Mouse (Mus musculus) mouse embryonic stem cell (cell line): ENCODE results near the gene Gata1.
"Not testable (repeated sequence)": the region's sequence is repeated elsewhere in the genome, so short reads cannot be mapped to it uniquely, and the experiment has no call there.

Experiments used
- in situ Hi-C, 2 experiments: fragments of 300-500 bp; cut with MboI; formaldehyde crosslinking; loops; 1 replicate in 1 of 2; 3 replicates in 1 of 2; pipeline ENCODE4 v1.14.3; 2019 to 2020; ENCODE audit warnings: low sequenced_read_pairs in 2 of 2, low pct_unique_long_range_greater_than_20kb in 1 of 2, mixed read lengths in 1 of 2; ENCODE audit not compliant: unreplicated experiment in 1 of 2

Gata1 gene

DNA sequence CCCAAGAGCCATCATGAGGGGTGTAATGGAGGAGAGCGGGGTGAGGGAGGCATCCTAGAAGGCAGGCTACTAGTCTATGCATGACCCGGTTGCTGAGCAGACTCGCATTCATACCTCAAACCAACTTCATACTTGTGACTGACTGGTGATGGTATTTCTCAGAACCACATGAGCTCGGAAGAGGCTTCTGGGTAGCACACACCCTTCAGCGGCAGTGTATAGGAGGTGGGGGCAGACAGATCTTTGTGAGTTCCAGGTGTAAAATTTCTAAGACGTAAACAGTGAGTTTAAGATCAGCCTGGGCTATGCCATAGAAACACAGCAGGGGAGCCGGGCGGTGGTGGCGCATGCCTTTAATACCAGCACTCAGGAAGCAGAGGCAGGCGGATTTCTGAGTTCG, at the start of gene Gata1:
Gene Gata1 (minus strand): TSS at position 180 of the 400 bp plus-strand sequence.
- in situ Hi-C loops: no loop called here

DNA sequence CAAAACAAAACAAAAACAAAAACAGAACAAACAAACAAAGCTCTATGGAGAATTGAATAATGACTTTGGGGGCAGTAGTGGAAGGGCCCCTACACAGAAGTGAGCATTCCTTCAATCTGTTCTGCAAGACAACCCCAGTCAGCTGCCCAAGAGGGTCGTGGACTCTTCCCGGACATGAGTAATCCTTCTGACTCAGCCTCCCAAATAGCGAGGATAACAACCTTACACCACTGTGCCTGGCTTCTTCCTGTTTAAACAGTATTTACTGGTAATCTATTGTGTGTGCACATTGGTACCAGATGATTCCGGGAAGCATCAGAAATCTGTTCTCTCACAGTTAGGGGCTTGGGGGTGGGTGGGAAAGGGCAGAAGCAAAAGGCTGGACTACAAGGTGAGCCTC, 48.9 kb upstream of the Gata1 start:
- in situ Hi-C loops: no loop called here

DNA sequence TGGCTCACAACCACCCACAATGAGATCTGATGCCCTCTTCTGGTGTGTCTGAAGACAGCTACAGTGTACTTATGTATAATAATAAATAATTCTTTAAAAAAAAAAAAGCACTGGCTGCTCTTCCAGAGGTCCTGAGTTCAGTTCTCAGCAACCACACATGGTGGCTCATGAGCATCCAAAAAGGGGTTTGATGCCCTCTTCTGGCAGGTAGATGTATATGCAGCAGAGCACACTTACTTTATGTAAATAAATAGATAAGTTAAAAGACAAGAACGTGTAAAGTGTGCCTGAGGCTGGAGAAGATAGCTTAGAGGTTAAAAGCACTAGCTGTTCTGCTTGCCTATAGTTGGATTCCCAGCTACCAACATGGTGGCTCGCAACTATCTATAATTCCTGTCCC, 46.9 kb upstream of the Gata1 start:
- in situ Hi-C loops: no loop called here

DNA sequence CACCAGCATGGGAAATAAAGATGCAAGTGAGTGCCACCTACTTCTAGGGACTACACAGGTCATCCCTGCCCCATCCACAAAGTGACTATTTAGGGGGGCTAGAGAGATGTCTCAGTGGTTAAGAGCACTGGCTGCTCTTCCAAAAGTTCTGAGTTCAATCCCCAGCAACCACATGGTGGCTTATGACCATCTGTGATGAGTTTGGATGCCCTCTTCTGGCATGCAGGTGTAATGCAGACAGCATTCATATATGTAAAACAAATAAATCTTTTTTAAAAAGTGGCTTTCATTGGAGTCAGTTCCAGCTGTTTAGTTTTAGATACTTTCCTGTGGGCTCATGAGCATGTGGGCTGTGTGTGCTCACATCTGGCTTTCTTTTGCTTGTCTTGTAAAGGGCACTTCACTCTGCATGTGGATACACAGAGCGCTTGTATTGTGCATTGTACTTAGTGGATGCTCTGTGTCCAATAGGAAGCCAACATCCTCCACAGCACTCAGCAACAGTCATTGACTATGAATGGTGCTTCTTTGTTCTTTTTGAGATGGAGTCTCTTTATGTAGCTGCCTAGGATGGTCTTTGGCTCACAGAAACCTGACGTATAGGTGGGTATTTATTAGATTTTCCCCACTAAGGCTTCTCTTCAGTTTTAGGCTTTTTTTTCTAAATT, 42.4 kb upstream of the Gata1 start:
- in situ Hi-C loops: no loop called here

DNA sequence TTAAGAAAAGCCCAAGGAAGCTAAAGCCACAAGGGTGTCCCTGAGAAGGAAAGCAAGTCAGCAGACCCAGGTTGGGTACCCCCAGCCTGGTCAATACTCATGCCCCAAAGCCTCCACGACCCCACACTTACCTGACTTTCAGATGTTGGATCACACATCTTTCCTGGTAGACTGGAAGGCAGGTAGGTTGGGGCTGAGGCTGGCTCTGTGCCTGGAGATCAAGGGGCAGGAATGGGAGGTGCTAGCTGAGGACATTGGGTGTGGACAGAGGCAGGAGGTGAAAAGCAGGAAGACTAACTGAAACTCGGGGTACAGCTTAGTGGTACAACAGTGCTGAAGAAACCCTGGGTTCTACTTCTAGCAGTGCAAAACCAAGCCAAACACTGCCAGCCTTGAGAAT, 40.4 kb upstream of the Gata1 start, which contains the start of gene Glod5:
Gene Glod5 (minus strand): TSS at position 207 of the 400 bp plus-strand sequence.
- in situ Hi-C loops: loop anchor here (5.0 kb wide), 1 partner anchor 106 kb away; no protein-coding TSS in a partner anchor

DNA sequence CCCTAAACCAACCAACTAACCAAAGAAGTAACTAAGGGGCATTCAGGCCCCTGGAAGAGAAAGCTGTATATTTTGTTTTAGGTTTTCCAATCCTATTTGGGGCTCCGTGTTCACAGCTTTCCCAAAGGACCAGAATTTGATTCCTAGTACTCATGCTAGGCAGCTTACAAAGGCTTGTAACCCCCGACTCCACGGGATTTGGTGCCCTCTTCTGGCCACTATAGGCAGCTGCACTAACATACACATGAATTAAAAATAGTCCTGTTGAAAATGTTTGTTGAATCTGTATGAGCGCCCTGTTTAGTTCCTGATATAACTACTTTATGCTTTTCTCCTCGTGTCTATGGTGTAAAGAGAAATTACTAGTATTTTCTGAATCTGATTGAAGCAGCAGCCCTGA, 39.3 kb upstream of the Gata1 start:
- in situ Hi-C loops: loop anchor here (5.0 kb wide), 1 partner anchor 105 kb away; no protein-coding TSS in a partner anchor

DNA sequence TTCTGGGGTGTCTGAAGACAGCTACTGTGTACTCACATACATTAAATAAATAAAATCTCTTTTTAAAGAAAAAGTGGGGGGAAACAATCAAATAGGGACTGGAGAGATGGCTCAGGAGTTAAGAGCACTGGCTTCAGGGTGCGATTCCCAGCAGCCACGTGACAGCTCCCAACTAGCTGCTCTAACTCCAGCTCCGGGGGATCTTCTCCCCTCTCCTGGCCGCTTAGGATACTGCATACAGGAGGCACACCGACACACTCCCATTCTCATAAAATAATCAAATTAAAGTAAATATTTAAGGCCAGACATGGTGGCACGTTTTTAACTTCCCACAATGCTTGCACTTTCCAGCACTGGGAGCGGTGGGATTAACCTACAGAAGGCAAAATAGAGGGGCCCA, 37.8 kb upstream of the Gata1 start:
- in situ Hi-C loops: loop anchor here (5.0 kb wide), 1 partner anchor 103 kb away; no protein-coding TSS in a partner anchor

DNA sequence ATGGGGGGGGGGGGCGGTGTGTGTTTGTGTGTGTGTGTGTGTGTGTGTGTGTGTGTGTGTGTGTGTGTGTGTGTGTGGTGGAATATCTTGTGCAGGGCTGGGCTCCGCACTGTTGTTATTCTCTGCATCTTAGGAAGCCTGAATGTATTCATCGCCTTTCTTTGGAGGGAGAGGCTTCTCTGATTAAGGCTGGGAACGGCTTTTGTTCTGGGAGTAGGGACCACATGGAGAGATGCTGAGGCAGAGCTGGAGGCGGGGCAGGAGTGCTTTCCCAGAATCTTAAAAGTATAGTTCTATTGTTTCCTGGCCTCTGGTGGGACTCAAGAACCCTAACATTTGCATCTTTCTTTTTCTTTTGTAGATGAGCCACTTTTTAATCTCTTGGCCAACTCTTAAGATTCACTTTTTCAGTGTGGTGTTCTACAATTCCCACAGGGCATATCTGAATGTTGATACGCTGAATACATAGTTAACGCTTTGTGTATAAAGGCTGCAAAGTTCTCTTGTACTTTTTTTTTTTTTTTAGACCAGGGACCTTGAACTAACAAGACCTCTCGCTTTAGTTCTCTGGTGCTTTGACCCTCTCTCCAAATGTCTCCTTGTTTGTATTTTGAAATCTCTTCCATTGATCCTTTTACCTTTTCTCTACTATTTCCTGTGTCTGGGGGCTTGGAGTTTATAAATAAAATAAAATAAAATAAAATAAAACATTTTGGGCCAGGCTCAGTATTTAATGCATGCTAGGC, 35.9 kb upstream of the Gata1 start:
- in situ Hi-C loops: no loop called here

DNA sequence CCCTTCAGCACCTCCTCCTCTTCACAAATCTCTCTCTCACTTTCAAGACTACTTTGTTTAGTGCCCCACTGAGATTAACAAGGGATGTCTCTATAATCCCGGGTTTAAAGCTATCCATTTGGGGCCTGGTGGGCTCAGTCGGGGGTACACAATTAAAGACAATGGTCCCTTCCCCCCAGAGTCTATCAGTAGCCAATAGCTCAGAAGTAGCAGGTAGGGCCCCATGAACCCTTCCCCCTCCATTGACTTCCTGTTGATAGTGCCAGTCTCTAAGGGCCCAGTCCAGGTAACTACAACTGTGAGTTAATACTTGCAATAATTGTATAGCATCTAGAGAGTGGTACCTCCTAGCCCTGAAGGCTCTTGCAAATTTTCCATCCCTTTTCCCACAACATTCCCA, 35.3 kb upstream of the Gata1 start:
- in situ Hi-C loops: no loop called here

DNA sequence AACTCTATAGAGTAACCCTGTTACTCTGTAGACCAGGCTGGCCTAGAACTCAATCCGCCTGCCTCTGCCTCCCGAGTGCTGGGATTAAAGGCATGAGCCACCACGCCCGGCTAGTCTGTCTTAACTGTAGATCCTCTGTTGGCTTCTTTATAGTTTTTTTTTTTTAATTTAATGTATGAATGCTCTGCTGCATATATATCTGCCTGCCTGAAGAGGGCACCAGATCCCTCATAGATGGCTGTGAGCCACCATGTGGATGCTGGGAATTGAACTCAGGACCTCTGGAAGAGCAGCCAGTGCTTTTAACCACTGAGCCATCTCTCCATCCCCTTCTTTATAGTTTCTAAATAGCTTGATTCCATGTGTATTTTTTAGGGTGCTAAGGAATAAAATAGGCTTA, 31.5 kb upstream of the Gata1 start:
- in situ Hi-C loops: not testable (repeated sequence)

DNA sequence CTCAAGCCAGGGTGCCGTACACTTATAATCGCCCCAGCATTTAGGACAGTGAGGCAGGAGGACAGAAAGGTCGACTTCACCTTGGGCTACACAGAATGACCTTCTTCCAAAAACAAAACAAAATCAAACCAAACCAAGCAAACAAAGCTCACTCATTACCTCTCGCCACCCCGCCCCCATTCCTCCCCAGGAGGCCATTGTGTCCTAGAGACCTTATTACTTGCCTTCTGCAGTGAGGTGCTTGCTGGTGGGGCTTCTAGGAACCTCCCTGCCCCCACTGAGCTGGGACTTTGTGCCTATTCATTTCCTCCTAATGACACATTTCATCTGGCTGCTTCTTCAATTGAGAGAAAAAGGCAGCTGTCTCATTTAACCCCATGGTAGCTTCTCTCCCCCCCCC, 30.7 kb upstream of the Gata1 start:
- in situ Hi-C loops: no loop called here

DNA sequence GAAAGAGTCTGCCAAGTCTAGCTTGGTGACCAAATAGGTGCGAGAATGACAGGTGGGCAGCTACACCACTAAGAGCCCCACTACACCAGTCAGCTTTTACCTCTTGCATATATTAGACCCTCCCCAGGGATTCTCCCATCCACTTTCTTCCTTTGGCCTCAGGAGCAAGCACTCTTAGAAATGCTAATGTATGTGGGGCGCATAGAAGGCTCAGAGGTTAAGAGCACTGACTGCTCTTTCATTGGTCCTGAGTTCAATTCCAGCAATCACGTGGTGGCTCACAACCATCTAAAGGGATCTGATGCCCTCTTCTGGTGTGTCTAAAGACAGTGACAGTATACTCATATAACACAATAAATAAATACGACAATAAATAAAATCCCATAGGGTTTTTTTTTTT, 25.1 kb upstream of the Gata1 start:
- in situ Hi-C loops: no loop called here

DNA sequence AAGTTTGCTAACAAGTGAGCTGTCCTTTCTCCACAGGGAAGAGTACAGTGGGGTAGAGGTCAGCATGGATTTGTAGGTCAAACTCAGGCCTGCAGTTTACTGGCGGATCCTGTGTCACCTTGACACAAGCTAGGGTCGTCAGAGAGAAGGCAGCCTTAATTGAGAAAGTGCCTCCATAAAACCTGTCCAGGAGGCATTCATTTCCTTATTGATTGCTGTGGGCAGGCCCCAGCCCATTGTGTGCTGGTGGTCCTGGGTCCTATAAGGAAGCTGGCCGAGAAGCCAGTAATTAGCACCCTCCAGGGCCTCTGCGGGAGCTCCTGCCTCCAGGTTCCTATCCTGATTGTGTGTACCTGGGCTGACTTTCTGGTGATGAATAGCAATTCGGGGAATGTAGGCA, 24.1 kb upstream of the Gata1 start:
- in situ Hi-C loops: no loop called here

DNA sequence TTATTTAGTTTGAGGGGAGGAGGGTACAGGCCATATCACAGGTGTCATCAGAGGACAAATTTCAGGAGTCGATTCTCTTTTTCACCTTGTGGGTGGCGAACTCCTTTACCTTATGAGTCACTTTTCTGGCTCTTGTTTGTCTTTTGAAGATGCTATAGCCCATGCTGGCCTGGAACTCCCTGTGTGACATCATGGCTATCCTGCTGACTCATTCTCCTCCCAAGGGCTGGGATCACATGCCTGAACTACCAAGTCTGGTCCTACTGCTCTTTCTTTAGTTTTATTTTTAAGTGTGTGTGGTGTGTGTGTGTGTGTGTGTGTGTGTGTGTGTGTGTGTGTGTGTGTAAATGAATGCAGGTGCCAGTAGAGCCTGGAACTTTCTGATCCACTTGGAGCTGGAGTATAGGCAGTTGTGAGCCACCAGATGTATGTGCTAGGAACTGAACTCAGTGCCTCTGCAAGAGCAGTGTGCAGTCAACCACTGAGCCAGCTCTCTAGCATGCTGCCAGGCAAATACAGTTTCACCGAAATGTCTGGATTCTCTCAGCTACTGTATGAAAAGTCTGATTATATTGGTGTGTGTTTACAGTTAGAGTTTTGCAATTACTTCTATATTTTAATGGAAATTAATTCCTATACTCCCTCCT, 22.8 kb upstream of the Gata1 start:
- in situ Hi-C loops: no loop called here

DNA sequence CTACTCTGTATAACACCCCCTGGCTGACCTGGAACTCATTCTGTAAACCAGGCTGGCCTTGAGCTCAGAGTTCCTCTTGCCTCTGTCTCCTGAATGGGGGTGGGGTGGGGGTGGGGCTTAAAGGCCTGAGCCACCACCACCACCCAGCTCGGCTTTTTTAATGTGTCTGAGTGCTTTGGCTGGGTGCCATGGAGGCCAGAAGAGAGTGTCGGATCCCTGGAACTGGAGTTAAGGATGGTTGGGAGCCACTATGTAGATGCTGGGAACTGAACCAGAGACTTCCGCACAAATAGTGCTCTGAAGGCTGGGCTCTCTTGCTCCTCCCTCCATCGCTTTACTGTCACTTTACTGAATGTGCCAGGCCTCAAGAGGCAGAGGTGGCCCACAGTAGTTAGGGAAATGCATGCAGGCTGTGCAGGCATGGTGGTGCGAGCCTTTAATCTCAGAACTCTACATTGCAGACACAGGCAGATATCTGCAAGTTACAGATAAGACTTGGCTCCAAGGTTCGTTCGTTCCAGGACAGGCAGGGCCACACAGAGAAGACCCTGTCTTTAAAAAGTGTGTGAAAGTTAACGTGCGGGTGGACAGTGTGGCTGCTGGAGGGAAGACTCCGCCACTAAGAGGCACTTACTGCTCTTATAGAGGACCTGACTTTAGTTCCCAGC, 15.3 kb upstream of the Gata1 start:
- in situ Hi-C loops: no loop called here

DNA sequence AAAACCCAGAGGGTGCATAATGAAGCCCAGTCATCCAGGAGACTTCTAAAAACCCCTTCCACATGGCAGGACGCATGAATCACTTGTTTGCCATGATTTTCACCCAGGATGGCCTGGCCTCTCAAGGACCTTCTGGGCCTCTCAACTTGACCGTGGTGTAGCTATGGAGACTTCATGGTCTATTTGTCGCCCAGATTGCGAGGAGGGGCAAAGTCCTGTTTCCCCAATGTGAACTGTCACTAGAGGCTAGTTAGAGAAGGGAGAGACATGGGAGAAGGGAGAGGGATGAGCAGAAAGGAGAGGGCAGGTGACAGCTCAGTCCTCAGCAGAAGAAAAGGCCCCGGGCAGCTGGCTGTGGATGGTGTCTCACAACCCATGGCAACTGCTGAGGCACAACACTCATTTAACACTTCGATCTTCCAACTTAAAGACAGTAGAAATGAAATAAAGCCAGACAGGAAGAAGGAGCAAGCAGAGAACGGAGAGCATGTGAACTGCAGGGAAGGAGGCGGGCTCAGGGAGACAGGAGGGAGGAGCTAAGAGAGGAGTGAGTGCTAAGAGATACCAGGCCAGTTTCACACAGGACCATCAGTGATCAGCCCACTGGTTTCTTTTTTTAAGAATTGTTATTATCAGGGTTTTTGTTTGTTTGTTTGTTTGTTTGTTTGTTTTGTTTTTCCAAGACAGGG, 14.7 kb upstream of the Gata1 start:
- in situ Hi-C loops: no loop called here

DNA sequence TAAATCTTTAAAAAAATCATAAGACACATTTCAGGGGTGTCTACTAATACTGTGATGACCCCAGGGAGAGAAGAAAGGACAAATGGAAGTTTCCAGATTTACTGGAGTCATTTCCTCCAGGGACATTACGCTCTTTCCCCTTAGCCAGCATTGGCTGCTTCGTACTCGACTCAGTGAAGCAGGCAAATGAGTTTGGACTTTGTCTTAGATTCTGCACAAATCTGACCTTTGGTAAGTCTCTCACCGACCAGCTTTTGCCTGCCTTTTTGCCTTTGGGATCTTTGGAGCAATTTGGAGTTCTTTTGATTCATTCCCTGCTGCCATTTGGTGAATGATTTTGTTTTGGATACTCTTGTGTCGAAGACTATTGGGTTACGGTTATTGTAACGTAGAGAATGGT, 3.5 kb upstream of the Gata1 start:
- in situ Hi-C loops: no loop called here

DNA sequence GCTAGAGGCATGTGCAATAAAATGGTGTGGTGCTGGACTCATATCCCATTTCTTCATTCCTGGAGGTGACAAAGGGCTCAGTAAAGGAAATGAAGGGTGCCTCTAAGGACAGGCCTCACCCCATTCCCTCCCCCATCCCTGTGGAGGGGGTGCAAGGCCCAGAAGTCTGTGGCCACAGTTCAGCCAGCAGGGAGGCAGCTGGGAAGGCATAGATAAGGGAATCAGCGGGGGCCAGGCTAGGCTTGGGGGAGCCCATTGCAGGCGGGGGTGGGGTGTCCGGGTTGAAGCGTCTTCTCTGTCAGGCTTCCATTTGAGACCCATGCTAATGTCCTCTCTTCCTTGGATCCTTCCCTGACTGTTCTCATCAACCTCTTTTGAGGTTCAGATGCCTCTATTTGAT, 6.6 kb downstream of the Gata1 start:
- in situ Hi-C loops: no loop called here

DNA sequence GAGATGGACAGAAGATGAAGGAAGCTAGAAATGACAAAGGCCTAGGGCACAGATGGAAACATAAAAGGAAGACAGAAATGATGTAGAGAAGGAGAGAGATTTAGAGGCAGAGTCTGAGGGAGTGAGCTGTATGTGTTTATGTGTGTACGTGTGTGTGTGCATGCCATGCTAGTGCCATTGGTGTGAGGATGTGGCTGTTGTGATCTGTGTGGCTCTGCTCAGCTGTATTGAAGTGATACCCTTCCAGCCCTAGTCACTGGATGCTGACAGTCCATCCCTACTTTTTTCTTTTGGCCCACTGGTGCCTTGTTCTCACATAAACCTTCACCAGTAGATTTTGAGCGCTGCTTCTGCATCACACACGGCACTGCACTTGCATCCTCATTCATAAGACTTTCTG, 9.0 kb downstream of the Gata1 start:
- in situ Hi-C loops: no loop called here
